Mouse (Mus musculus) layer of hippocampus, adult 2 months (tissue): Measurements from ENCODE around the gene Six6. TPM values are rescaled to one million over a fixed set of nuclear protein-coding genes. Genes with fewer than 3 reads are reported as not detected.

Source experiments
- DNase-seq, 2 experiments: peaks; one replicate each; pipeline ENCODE4 v3.0.0; 2022; ENCODE audit warnings: low spot score in 2 of 2
- H3K27ac ChIP-seq: fragments of 200-600 bp; 2 replicates; pipeline ENCODE4 v1.8.1; 2022
- H3K4me3 ChIP-seq: fragments of 200-600 bp; 2 replicates; pipeline ENCODE4 v1.8.1; 2022; ENCODE audit warnings: mild to moderate bottlenecking
- CTCF ChIP-seq: fragments of 200-600 bp; conservative IDR thresholded peaks from 2 replicates; pipeline ENCODE4 v1.8.1; 2022; ENCODE audit warnings: antibody characterized with exemption, mild to moderate bottlenecking, moderate library complexity
- total RNA-seq, 2 experiments: library from RNA; stranded (reverse); gene quantifications; 2 replicates each; pipeline ENCODE4 v1.2.3; 2021

Gene Six6
- total RNA-seq, 2 experiments from 2014 or later: not detected

GRCm38 (mm10) chr12:72973161-72973560 is 33.5 kb downstream of the Six6 start:
- DNase-seq: peak; percentile 23 to 57
- H3K4me3 ChIP-seq: no peak overlapping the region
- H3K27ac ChIP-seq: no peak overlapping the region
- peak; percentile 89 for TF ChIP-seq CTCF

- Histone ChIP-seq H3K4me3 (no peak overlapping the region), H3K27ac (no peak overlapping the region)
- TF ChIP-seq CTCF: no peak
- DNase-seq: no peak
Observed at GRCm38 (mm10) chr12:72976172-72976571, 36.5 kb downstream of the Six6 start.

- peak; percentile 89 for TF ChIP-seq CTCF
- Histone ChIP-seq H3K4me3 (peak overlapping the region; percentile 37; the same call in 1 of the 2 replicates), H3K27ac (no peak overlapping the region)
- peak; percentile 39 to 72 for DNase-seq
Observed at GRCm38 (mm10) chr12:72976718-72977117, 37.0 kb downstream of the Six6 start.

GRCm38 (mm10) chr12:72977851-72978250 is 38.2 kb downstream of the Six6 start:
- Histone ChIP-seq H3K4me3 (no peak overlapping the region), H3K27ac (no peak overlapping the region)
- DNase-seq: no peak
- TF ChIP-seq CTCF: no peak

- DNase-seq: no peak
- TF ChIP-seq CTCF: no peak
- Histone ChIP-seq H3K4me3 (no peak overlapping the region), H3K27ac (no peak overlapping the region)
Observed at GRCm38 (mm10) chr12:72979236-72979635, 39.5 kb downstream of the Six6 start.

- DNase-seq: no peak
- no peak overlapping the region for H3K4me3 ChIP-seq
- no peak overlapping the region for H3K27ac ChIP-seq
- no peak for TF ChIP-seq CTCF
Observed at GRCm38 (mm10) chr12:72982616-72983015, 42.9 kb downstream of the Six6 start.

- no peak for DNase-seq
- Histone ChIP-seq H3K27ac (no peak overlapping the region), H3K4me3 (no peak overlapping the region)
- no peak for TF ChIP-seq CTCF
Observed at GRCm38 (mm10) chr12:72983071-72983857, 43.6 kb downstream of the Six6 start.

Other genes with a start within 250 kb of the Six6 start
- gene Ppm1a, start 182.4 kb upstream of the Six6 start, total RNA-seq: 100 to 1,000 TPM; 244 to 254 TPM
- gene 4930447C04Rik, start 882 bp downstream of the Six6 start, total RNA-seq: 1 to 10 TPM; 6.1 to 6.5 TPM
- under 1 TPM; 0.18 to 0.20 TPM for gene Six1, start 114.0 kb downstream of the Six6 start, total RNA-seq
- 1 to 10 TPM in 1 of 2 experiments, under 1 TPM in 1; 0.77 to 1.0 TPM for gene Six4, start 173.6 kb downstream of the Six6 start, total RNA-seq
- gene Mnat1, start 183.8 kb downstream of the Six6 start, total RNA-seq: 10 to 100 TPM; 25.6 to 26.9 TPM